Mouse (Mus musculus) forebrain, embryonic 11.5 days (tissue): Measurements from ENCODE around the gene Lgmn. TPM values are rescaled to one million over a fixed set of nuclear protein-coding genes. Genes with fewer than 3 reads are reported as not detected.

Source experiments
- ATAC-seq: fragments of 200-750 bp; cut with Nextera tagmentation; replicated peaks from 2 replicates; pipeline ENCODE4 v1.8.0; 2017; ENCODE audit warnings: moderate TSS enrichment; ENCODE audit not compliant: low FRiP score
- DNase-seq: peaks from one replicate; pipeline ENCODE4 v3.0.0-alpha.2; 2017; ENCODE audit warnings: low spot score
- H3K27ac ChIP-seq: fragments of 300-500 bp; sonication (generic); 2 replicates; pipeline ENCODE4 v1.5.1; 2014; ENCODE audit warnings: low read depth, low read length
- H3K27me3 ChIP-seq: fragments of 300-500 bp; sonication (generic); 2 replicates; pipeline ENCODE4 v1.6.1; 2014; ENCODE audit warnings: mild to moderate bottlenecking, low read length, mixed read lengths; ENCODE audit not compliant: control insufficient read depth, insufficient read depth
- H3K36me3 ChIP-seq: fragments of 300-500 bp; sonication (generic); 2 replicates; pipeline ENCODE4 v1.6.1; 2014; ENCODE audit warnings: mild to moderate bottlenecking, low read length, moderate library complexity, mixed read lengths; ENCODE audit not compliant: control insufficient read depth, insufficient read depth
- H3K4me1 ChIP-seq: fragments of 300-500 bp; sonication (generic); replicated peaks from 2 replicates; pipeline ENCODE4 v1.6.1; 2014; ENCODE audit warnings: low read length, mixed read lengths; ENCODE audit not compliant: control insufficient read depth, insufficient read depth
- H3K4me2 ChIP-seq: fragments of 300-500 bp; sonication (generic); 2 replicates; pipeline ENCODE4 v1.6.1; 2014; ENCODE audit warnings: low read depth, mild to moderate bottlenecking, low read length, moderate library complexity, mixed read lengths; ENCODE audit not compliant: severe bottlenecking
- H3K4me3 ChIP-seq: fragments of 300-500 bp; sonication (generic); 2 replicates; pipeline ENCODE4 v1.5.1; 2014; ENCODE audit warnings: low read depth, low read length
- H3K9ac ChIP-seq: fragments of 300-500 bp; sonication (generic); 2 replicates; pipeline ENCODE4 v1.6.1; 2014; ENCODE audit warnings: low read length
- H3K9me3 ChIP-seq: fragments of 300-500 bp; sonication (generic); 2 replicates; pipeline ENCODE4 v1.6.1; 2016; ENCODE audit warnings: low read length, mixed read lengths; ENCODE audit not compliant: control insufficient read depth
- WGBS: fragments of 180-500 bp; shearing (Covaris S2); extraction: QIAGEN DNeasy Blood & Tissue Kit; methylation state at CpG from one replicate; pipeline ENCODE4 v1.1.7; 2014; 5-methylcytosine and 5-hydroxymethylcytosine counted together
- polyA plus RNA-seq: library from polyadenylated mRNA; unstranded; fragments of >200 nt; fragmentation: Nextera tagmentation; extraction: Ambion mirVana; gene quantifications from 2 replicates; pipeline ENCODE4 v1.2.1, GENCODE M21; 2014

Gene Lgmn
- polyA plus RNA-seq, 1 experiment from 2014 or later, result 49.0 TPM

DNA sequence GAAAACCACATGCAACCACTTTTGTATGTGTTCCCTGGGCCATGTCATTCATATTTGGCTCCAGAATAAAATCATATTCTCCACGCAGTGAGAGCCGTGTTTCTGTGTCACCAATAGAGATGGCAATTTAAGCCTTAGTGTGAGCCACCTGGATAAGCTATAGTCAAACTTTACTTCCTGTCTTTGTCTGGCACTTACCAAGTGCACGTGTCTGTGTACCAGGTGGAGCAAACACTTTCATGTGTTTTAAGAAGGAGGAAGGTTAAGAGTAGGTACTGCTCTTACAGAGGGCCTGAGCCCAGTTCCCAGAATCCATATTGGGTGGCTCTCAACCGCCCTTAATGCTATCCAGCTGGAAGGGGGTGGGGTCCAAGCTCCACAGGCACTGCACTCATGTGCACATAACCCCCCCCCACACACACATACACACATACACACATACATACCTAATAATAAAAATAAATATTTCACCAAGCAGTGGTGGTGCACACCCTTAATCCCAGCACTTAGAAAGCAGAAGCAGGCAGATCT lies 14.5 kb downstream of the Lgmn start:
- 81% methylated on average over 4 of the region's 4 CpGs for WGBS
- DNase-seq (no peak), ATAC-seq (no peak)
- Histone ChIP-seq H3K36me3 (no peaks in the 10 kb centered on the region), H3K4me1 (no peaks in the 10 kb centered on the region), H3K27me3 (no peaks in the 10 kb centered on the region), H3K4me2 (no peak overlapping the region), H3K9me3 (no peaks in the 10 kb centered on the region), H3K27ac (no peak overlapping the region), H3K9ac (no peak overlapping the region), H3K4me3 (no peak overlapping the region)

DNA sequence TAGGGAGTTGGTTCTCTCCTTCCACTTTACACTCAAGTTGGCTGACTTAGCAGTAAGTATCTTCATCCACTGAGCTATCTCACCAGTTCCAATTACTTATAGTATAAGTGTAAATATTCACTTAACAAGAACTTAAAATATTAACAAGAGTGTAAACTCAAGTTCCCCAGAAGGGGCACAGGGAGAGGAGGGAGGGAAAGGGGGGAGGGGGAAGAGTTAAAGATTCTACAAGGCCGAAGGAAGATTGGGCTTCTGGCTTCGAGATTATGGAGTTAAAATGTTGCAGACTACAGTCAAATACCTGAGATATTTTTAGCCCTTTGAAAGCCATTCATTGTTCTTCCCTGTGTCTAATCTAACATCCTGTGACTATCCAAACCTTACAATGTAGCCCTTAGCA lies 15.2 kb downstream of the Lgmn start:
- Histone ChIP-seq H3K4me1 (no peaks in the 10 kb centered on the region), H3K4me3 (no peak overlapping the region), H3K36me3 (no peaks in the 10 kb centered on the region), H3K9me3 (no peaks in the 10 kb centered on the region), H3K27me3 (no peaks in the 10 kb centered on the region), H3K4me2 (no peak overlapping the region), H3K27ac (no peak overlapping the region), H3K9ac (no peak overlapping the region)
- 80% methylated on average over 2 of the region's 2 CpGs for WGBS
- no peak for ATAC-seq
- DNase-seq, result no peak

DNA sequence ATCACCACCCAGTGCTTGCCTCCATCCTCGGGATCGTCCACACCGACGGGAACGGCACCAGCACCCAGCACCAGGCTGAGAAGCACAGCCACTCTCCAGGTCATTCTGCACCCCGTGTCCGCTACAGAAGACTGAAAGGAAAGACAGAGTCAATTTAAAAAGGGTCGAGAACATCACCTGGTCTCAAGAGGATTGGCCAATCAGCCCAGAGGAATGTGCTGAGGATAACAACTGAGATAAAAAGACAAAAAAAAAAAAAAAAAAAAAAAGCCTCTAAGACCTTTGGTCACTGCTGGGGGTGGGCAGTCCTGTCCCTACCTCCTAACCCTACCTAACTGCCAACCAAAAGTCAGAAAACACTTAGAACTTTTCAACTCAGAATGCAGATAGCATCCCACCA lies 16.0 kb downstream of the Lgmn start:
- DNase-seq, result no peak
- Histone ChIP-seq H3K27me3 (no peaks in the 10 kb centered on the region), H3K27ac (no peak overlapping the region), H3K4me3 (no peak overlapping the region), H3K4me2 (no peak overlapping the region), H3K4me1 (no peaks in the 10 kb centered on the region), H3K36me3 (no peaks in the 10 kb centered on the region), H3K9me3 (no peaks in the 10 kb centered on the region), H3K9ac (no peak overlapping the region)
- 93% methylated on average over 8 of the region's 8 CpGs for WGBS
- ATAC-seq, result no peak

DNA sequence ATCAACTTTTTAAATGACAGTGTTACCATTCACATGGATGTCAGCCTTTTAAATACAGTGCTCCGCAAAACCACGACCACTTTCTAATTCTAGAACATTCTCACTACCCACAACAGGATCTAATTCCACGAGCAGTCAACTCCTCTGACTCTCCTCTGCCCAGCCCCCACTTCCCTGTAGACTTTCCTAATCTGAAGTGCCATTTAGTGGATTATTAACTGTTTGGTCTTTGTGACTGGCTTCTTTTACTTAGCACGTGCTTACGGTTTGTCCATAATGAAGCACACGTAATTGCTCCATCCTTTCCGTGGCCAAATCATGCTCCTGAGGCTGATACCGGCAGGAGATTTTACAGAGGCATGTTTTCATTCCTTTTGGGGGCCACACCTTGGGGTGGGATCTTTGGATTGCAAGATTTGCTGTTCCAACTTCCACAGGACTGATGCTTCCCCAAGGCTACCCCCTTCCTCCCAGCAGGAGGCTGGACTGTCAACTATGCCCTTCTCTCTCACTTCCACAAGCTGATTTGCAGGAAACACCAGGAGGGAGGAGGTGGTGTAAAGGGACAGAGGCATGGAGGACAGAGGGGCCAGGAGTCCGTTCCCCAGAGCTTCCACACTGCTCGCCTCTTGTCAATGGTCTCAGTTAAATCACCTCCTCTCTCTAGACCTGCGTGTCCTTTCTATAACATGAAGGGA lies 16.8 kb downstream of the Lgmn start:
- Histone ChIP-seq H3K4me2 (no peak overlapping the region), H3K4me1 (no peaks in the 10 kb centered on the region), H3K9ac (no peak overlapping the region), H3K9me3 (no peaks in the 10 kb centered on the region), H3K27ac (no peak overlapping the region), H3K27me3 (no peaks in the 10 kb centered on the region), H3K36me3 (no peaks in the 10 kb centered on the region), H3K4me3 (no peak overlapping the region)
- DNase-seq, result no peak
- ATAC-seq, result no peak
- 91% methylated on average over 11 of the region's 11 CpGs for WGBS

DNA sequence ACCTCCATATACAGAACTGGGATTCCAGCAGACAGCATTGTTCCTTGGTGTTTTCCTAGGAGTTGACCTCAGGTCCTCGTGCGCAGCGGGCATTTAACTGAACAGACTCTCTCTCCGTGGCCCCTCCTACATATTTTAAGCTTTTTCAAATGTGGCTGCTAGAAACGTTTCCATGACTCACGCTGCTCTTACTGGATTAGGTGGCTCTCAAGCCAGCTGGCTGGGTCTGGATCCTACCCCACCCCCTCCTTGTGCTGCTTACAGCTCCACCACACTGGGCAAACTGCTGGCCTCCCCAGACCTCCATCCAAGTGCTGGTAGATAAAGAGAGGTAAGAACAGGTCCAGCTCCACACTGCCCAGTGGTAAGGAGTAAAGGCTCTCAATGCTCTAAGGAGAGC lies 17.5 kb downstream of the Lgmn start:
- no peak overlapping the region for H3K9ac ChIP-seq
- no peaks in the 10 kb centered on the region for H3K4me1 ChIP-seq
- H3K4me3 ChIP-seq, result no peak overlapping the region
- no peak for ATAC-seq
- no peak for DNase-seq
- H3K4me2 ChIP-seq, result no peak overlapping the region
- no peaks in the 10 kb centered on the region for H3K9me3 ChIP-seq
- H3K27me3 ChIP-seq, result no peaks in the 10 kb centered on the region
- H3K27ac ChIP-seq, result no peak overlapping the region
- H3K36me3 ChIP-seq, result no peaks in the 10 kb centered on the region
- 91% methylated on average over 6 of the region's 6 CpGs for WGBS

DNA sequence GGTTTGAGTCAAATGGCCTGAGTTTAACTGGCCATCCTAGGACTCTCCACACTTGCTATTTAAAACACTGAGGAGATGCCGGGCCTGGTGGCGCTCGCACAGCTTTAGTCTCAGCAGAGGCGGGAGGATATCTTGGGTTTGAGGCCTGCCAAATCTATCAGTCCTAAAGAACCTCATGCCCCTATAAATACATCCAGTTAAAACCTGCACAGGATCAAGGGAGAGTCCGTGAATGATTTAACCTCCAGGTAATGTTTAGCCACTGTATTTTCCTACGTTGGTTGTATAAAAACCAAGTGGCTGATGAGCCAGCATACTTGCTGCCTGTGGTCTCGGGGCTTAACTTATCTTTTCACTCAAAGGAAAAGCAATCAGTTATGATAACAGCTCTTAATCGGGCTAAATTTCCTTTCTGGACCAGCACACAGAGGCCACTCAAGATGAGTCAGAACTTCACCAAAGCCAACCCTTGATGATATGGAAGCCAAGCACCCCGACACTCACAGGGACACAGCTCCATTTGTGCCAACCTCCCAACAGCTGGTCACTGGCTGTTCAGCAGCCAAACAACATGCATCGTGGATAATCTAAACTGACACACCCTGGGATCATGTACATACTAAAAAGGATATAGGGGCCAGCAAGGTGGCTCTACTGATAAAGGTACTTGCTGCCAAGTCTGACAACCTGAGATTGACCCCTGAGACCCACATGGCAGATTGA lies 19.3 kb downstream of the Lgmn start:
- no peaks in the 10 kb centered on the region for H3K9me3 ChIP-seq
- no peak for ATAC-seq

DNA sequence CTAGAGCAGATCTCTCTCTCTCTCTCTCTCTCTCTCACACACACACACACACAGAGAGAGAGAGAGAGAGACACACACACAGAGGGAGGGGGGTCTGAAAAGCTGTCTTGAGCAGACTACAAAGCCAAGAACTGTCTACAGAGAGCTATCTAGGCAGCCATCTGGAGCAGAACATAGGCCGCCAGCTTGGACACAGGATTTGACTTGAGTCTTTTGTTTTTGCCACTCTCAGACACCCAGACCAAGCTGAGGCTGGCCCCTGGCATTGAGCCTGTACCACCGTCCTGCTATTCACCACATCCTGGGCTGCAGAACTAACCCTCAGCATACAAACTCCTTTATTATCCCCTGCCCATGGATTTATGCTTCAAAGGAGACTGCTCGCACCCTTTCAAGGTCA lies 20.1 kb downstream of the Lgmn start:
- Histone ChIP-seq H3K4me2 (no peak overlapping the region), H3K9ac (no peak overlapping the region), H3K27ac (no peak overlapping the region), H3K36me3 (no peaks in the 10 kb centered on the region), H3K4me3 (no peak overlapping the region), H3K9me3 (no peaks in the 10 kb centered on the region), H3K4me1 (no peaks in the 10 kb centered on the region), H3K27me3 (no peaks in the 10 kb centered on the region)
- ATAC-seq (no peak), DNase-seq (no peak)
- WGBS, result 61% methylated on average over 3 of the region's 3 CpGs

More for the DNA sequence above, 19.3 kb downstream of the Lgmn start:
- Histone ChIP-seq H3K9ac (no peak overlapping the region), H3K27me3 (no peaks in the 10 kb centered on the region), H3K4me3 (no peak overlapping the region), H3K4me2 (no peak overlapping the region), H3K36me3 (no peaks in the 10 kb centered on the region), H3K27ac (no peak overlapping the region), H3K4me1 (no peaks in the 10 kb centered on the region)
- no peak for DNase-seq
- WGBS, result 94% methylated on average over 10 of the region's 10 CpGs

DNA sequence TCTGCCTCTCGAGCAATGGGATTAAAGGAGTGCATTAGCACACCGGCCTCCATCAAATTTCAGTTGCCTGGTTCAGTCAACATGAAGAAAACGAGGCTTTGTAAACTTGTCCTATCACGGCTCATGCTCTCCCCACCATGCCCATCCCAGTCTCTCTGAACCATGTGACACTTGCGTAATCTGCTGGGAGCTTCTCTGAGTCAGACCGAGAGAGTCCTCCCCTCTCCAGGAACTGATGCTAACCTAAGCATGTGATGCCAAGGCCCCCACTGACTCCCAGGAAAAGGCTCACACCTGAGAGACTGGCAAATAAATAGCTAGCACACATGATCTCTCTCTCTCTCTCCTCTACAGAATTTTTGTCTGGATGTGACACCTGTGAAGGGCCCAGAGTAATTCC lies 21.9 kb downstream of the Lgmn start:
- Histone ChIP-seq H3K9me3 (no peaks in the 10 kb centered on the region), H3K36me3 (no peaks in the 10 kb centered on the region), H3K4me2 (no peak overlapping the region), H3K27me3 (no peaks in the 10 kb centered on the region), H3K4me3 (no peak overlapping the region), H3K27ac (no peak overlapping the region), H3K9ac (no peak overlapping the region), H3K4me1 (no peaks in the 10 kb centered on the region)
- DNase-seq, result no peak
- no peak for ATAC-seq
- WGBS, result 94% methylated on average over 6 of the region's 6 CpGs
